Mouse (Mus musculus) B cell, adult 62 days (primary cell): ENCODE results near the gene Gm17416. TPM values are rescaled to one million over a fixed set of nuclear protein-coding genes. Genes with fewer than 3 reads are reported as not detected.

Source experiments
- total RNA-seq: library from RNA; stranded (reverse); gene quantifications from 4 replicates; pipeline ENCODE4 v1.2.4, GENCODE M21; 2023

Gene Gm17416
- total RNA-seq: not detected in 4 replicates

GRCm38 (mm10) chr2:152569038-152569437 is at the start of gene Gm17416:
Gm17416 (plus strand) TSS chr2:152569338.

GRCm38 (mm10) chr2:152539944-152540710 is 29.0 kb upstream of the Gm17416 start, which contains the start of gene Defb29:
Defb29 (minus strand) TSS chr2:152540098.

GRCm38 (mm10) chr2:152572114-152572794 is 3.1 kb downstream of the Gm17416 start, which contains the start of gene Defb21:
Defb21 (plus strand) TSS chr2:152572744.

GRCm38 (mm10) chr2:152580107-152580506 is 11.0 kb downstream of the Gm17416 start, which contains the start of gene Defb19:
Defb19 (minus strand) TSS chr2:152580312.

GRCm38 (mm10) chr2:152599299-152599698 is 30.2 kb downstream of the Gm17416 start, which contains the start of gene Defb45:
Defb45 (minus strand) TSS chr2:152599399.

GRCm38 (mm10) chr2:152604057-152604456 is 34.9 kb downstream of the Gm17416 start, which contains the start of gene Defb36:
Defb36 (plus strand) TSS chr2:152604327.

Other genes with a start within 250 kb of the Gm17416 start
- 177 to 215 TPM (median 195 TPM) in 4 replicates for gene Rbck1, start 236.7 kb upstream of the Gm17416 start, total RNA-seq
- 2.8 to 7.2 TPM (median 4.1 TPM) in 4 replicates for gene Trib3, start 225.3 kb upstream of the Gm17416 start, total RNA-seq
- not detected in 4 replicates for gene Nrsn2, start 192.7 kb upstream of the Gm17416 start, total RNA-seq
- 1.8 to 3.3 TPM (median 2.6 TPM) in 4 replicates for gene Sox12, start 171.3 kb upstream of the Gm17416 start, total RNA-seq
- 2.9 to 3.5 TPM (median 3.2 TPM) in 4 replicates for gene Zcchc3, start 154.3 kb upstream of the Gm17416 start, total RNA-seq
- 0.53 to 1.5 TPM in 2 of 4 replicates, not detected in the others for gene 6820408C15Rik, start 153.8 kb upstream of the Gm17416 start, total RNA-seq
- gene Defb23, start 104.7 kb upstream of the Gm17416 start, total RNA-seq: not detected in 4 replicates
- not detected in 4 replicates for gene Defb20, start 92.3 kb upstream of the Gm17416 start, total RNA-seq
- gene Defb22, start 79.2 kb upstream of the Gm17416 start, total RNA-seq: not detected in 4 replicates
- not detected in 4 replicates for gene Defb26, start 57.6 kb upstream of the Gm17416 start, total RNA-seq
- not detected in 4 replicates for gene Defb28, start 51.1 kb upstream of the Gm17416 start, total RNA-seq
- not detected in 4 replicates for gene Defb29, start 29.2 kb upstream of the Gm17416 start, total RNA-seq
- not detected in 4 replicates for gene Defb21, start 3.4 kb downstream of the Gm17416 start, total RNA-seq
- not detected in 4 replicates for gene Defb19, start 11.0 kb downstream of the Gm17416 start, total RNA-seq
- not detected in 4 replicates for gene Defb45, start 30.1 kb downstream of the Gm17416 start, total RNA-seq
- gene Defb36, start 35.0 kb downstream of the Gm17416 start, total RNA-seq: not detected in 4 replicates
- not detected in 4 replicates for gene Defb25, start 53.7 kb downstream of the Gm17416 start, total RNA-seq
- gene Rem1, start 57.6 kb downstream of the Gm17416 start, total RNA-seq: not detected in 4 replicates
- gene H13, start 100.1 kb downstream of the Gm17416 start, total RNA-seq: 91.4 to 102 TPM (median 99.1 TPM) in 4 replicates
- 19.7 to 26.7 TPM (median 21.4 TPM) in 4 replicates for gene Mcts2, start 117.7 kb downstream of the Gm17416 start, total RNA-seq
- 0.81 to 2.2 TPM in 2 of 4 replicates, not detected in the others for gene Id1, start 166.9 kb downstream of the Gm17416 start, total RNA-seq
- gene Cox4i2, start 184.8 kb downstream of the Gm17416 start, total RNA-seq: not detected in 4 replicates